Mouse (Mus musculus) forebrain, postnatal 0 days (tissue): ENCODE measurements around the gene Fam129c. TPM values are rescaled to one million over a fixed set of nuclear protein-coding genes. Genes with fewer than 3 reads are reported as not detected.

Source experiments
- ATAC-seq: fragments of 200-750 bp; cut with Nextera tagmentation; 2 replicates; pipeline ENCODE4 v1.8.0; 2017; ENCODE audit warnings: mild to moderate bottlenecking, moderate library complexity
- DNase-seq: peaks from one replicate; pipeline ENCODE4 v3.0.0-alpha.2; 2015
- H3K27ac ChIP-seq: fragments of 300-500 bp; sonication (generic); 2 replicates; pipeline ENCODE4 v1.5.1; 2014; ENCODE audit warnings: low read depth, mild to moderate bottlenecking, antibody characterized with exemption, low read length, moderate library complexity, mixed read lengths
- H3K27me3 ChIP-seq: fragments of 300-500 bp; sonication (generic); 2 replicates; pipeline ENCODE4 v1.6.1; 2014; ENCODE audit warnings: mild to moderate bottlenecking, low read length, mixed read lengths; ENCODE audit not compliant: insufficient read depth
- H3K36me3 ChIP-seq: fragments of 300-500 bp; sonication (generic); 2 replicates; pipeline ENCODE4 v1.6.1; 2014; ENCODE audit warnings: mild to moderate bottlenecking, moderate library complexity; ENCODE audit not compliant: insufficient read depth
- H3K4me1 ChIP-seq: fragments of 300-500 bp; sonication (generic); 2 replicates; pipeline ENCODE4 v1.6.1; 2014; ENCODE audit warnings: antibody characterized with exemption; ENCODE audit not compliant: insufficient read depth
- H3K4me2 ChIP-seq: fragments of 300-500 bp; sonication (generic); 2 replicates; pipeline ENCODE4 v1.6.1; 2014; ENCODE audit warnings: low read depth, mild to moderate bottlenecking, moderate library complexity
- H3K4me3 ChIP-seq: fragments of 300-500 bp; sonication (generic); 2 replicates; pipeline ENCODE4 v1.5.1; 2014; ENCODE audit warnings: low read depth, low read length, mixed read lengths
- H3K9ac ChIP-seq: fragments of 300-500 bp; sonication (generic); 2 replicates; pipeline ENCODE4 v1.6.1; 2014; ENCODE audit warnings: mild to moderate bottlenecking
- H3K9me3 ChIP-seq: fragments of 300-500 bp; sonication (generic); 2 replicates; pipeline ENCODE4 v1.6.1; 2016; ENCODE audit warnings: low read length
- CTCF ChIP-seq: sonication (generic); IDR thresholded peaks from 2 replicates; pipeline ENCODE4 v1.5.1; 2016; ENCODE audit warnings: antibody characterized with exemption, control low read depth, low read depth
- WGBS: fragments of 180-500 bp; shearing (Covaris S2); extraction: QIAGEN DNeasy Blood & Tissue Kit; methylation state at CpG from one replicate; pipeline ENCODE4 v1.1.7; 2014; 5-methylcytosine and 5-hydroxymethylcytosine counted together
- polyA plus RNA-seq: library from polyadenylated mRNA; unstranded; fragments of >200 nt; fragmentation: Nextera tagmentation; extraction: Ambion mirVana; gene quantifications from 2 replicates; pipeline ENCODE4 v1.2.1, GENCODE M21; 2015
- total RNA-seq: library from RNA; depleted of rRNA; stranded (reverse); fragments of >200 nt; gene quantifications from 2 replicates; pipeline ENCODE4 v1.2.3, GENCODE M21; 2014

Fam129c gene
- total and polyA plus RNA-seq, 2 experiments from 2014 or later: 2.8 to 11.1 TPM

- Histone ChIP-seq H3K27ac (peak overlapping the region; percentile 57; the same call in 1 of the 2 replicates), H3K36me3 (no peaks in the 10 kb centered on the region; the same call in 1 of the 2 replicates), H3K4me1 (no peaks in the 10 kb centered on the region), H3K4me2 (peak overlapping the region; percentile 52), H3K27me3 (peaks cover 13% of the 10 kb centered on the region), H3K9ac (peak overlapping the region; percentile 44), H3K4me3 (peak overlapping the region; percentile 33), H3K9me3 (no peaks in the 10 kb centered on the region)
- DNase-seq (peak; percentile 57), ATAC-seq (peak; percentile 80)
- whole genome bisulfite sequencing: 2% methylated on average over 32 of the region's 32 CpGs
- TF ChIP-seq CTCF: no peak
These were observed 5.4 kb downstream of the Fam129c start for GRCm38 (mm10) chr8:71602666-71603334.

GRCm38 (mm10) chr8:71604021-71604420 is 6.6 kb downstream of the Fam129c start:
- no peaks in the 10 kb centered on the region; the same call in 1 of the 2 replicates for H3K36me3 ChIP-seq
- no peak overlapping the region for H3K4me2 ChIP-seq
- H3K4me3 ChIP-seq: no peak overlapping the region
- WGBS: 58% methylated on average over 7 of the region's 7 CpGs
- no peaks in the 10 kb centered on the region for H3K4me1 ChIP-seq
- H3K9ac ChIP-seq: no peak overlapping the region
- DNase-seq (no peak), ATAC-seq (no peak)
- H3K27ac ChIP-seq: no peak overlapping the region
- no peaks in the 10 kb centered on the region for H3K9me3 ChIP-seq
- no peak for TF ChIP-seq CTCF
- peaks cover 13% of the 10 kb centered on the region for H3K27me3 ChIP-seq

DNA sequence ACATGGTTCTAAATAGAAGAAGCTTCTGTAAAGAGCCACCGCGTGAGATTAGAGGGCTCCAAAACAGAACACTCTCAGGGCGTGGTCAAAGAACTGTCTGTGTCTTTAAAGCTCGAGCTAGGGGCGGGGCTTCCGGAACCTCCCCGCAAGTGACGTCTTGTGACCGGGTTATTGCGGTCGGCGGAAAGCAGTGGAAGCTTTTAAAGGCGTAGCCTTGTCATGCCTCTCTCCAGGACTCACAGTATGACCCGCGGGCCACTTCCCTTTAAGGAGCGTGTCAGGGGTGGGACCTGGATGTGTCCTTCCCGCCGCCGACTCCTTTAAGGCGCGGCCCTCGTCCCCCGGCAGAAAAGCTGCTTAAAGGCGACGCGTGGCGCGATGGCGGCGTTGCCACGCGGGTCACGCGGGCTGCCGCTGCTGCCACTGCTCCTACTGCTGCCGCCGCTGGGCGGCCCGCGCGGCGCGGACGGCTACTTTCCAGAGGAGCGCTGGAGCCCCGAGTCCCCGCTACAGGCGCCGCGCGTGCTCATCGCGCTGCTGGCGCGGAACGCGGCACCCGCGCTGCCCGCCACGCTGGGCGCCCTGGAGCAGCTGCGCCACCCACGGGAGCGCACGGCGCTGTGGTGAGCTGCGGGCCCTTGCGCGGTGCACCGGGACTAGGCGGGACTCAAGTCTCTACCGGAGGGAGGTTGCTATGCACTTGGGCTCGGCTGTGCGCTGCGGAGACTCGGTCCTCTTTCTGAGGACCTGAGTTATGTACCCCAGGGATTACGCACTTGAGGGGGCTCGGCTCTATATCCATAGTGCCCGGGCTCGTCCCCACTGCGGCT is 13.6 kb downstream of the Fam129c start, which contains the start of gene Colgalt1:
TSS of gene Colgalt1 (plus strand) at position 177 of the 830 bp plus-strand sequence.
- Histone ChIP-seq H3K4me3 (peak within 1 kb of the TSS; percentile 90), H3K36me3 (peaks cover 18% of the 10 kb centered on the region), H3K27ac (peak within 1 kb of the TSS; percentile 90), H3K27me3 (no peaks in the 10 kb centered on the region), H3K4me2 (peak within 1 kb of the TSS; percentile 84), H3K4me1 (peaks cover 9% of the 10 kb centered on the region; the same call in 1 of the 2 replicates), H3K9me3 (no peaks in the 10 kb centered on the region), H3K9ac (peak within 1 kb of the TSS; percentile 76)
- whole genome bisulfite sequencing: 1% methylated on average over 80 of the region's 82 CpGs
- peak; percentile 99 for DNase-seq
- peak; percentile 37 for TF ChIP-seq CTCF
- ATAC-seq: peak; percentile 99

DNA sequence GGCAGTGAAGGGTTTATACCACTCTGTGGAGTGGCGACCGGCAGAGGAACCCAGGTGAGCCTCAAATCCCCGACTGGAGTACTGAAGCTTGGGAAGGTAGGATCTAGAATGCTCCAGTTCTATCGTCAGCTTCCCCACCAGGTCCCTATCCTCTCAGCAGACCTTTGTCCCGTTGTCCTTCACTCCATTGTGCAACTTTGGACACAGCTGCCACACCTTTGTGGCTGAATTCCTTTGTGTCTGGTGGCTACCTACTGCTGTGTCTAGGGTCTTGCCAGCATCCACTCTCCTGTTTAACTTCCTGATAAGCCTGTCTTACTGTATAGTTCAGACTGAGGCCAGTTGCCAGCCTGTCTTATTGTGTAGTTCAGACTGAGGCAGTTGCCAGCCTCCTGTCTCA is 14.7 kb downstream of the Fam129c start:
- TF ChIP-seq CTCF: no peak
- Histone ChIP-seq H3K9ac (peak overlapping the region; percentile 76), H3K4me3 (peak overlapping the region; percentile 90), H3K9me3 (no peaks in the 10 kb centered on the region), H3K27ac (no peak overlapping the region), H3K36me3 (peaks cover 29% of the 10 kb centered on the region), H3K4me2 (peak overlapping the region; percentile 84), H3K4me1 (peaks cover 9% of the 10 kb centered on the region; the same call in 1 of the 2 replicates), H3K27me3 (no peaks in the 10 kb centered on the region)
- WGBS: 33% methylated on average over 5 of the region's 5 CpGs
- ATAC-seq: no peak
- no peak for DNase-seq

DNA sequence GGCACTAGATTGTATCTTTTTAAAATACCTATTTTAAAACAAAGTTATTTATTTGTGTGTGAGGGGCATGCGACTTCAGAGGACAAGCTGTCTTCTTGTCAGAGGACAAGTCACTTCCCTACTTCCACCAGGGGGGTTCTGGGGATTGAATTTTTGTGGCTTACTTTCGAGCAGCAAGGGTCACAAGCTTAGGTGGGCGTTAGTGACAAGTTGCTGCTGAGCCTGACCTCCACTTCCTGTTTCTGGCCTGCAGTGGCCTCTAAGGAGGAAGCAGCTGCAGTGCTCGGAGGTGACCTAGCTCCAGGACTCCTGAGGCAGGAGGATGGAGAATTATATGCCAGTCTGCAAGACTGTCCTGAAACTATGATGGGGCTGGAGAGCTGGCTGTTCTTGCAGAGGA is 16.0 kb downstream of the Fam129c start:
- H3K36me3 ChIP-seq: peaks cover 41% of the 10 kb centered on the region
- peaks cover 9% of the 10 kb centered on the region; the same call in 1 of the 2 replicates for H3K4me1 ChIP-seq
- ATAC-seq (no peak), DNase-seq (no peak)
- no peak overlapping the region for H3K4me3 ChIP-seq
- no peak for TF ChIP-seq CTCF
- H3K27me3 ChIP-seq: no peaks in the 10 kb centered on the region
- no peaks in the 10 kb centered on the region for H3K9me3 ChIP-seq
- H3K9ac ChIP-seq: no peak overlapping the region
- H3K27ac ChIP-seq: no peak overlapping the region
- 73% methylated on average over 4 of the region's 4 CpGs for WGBS
- no peak overlapping the region for H3K4me2 ChIP-seq

DNA sequence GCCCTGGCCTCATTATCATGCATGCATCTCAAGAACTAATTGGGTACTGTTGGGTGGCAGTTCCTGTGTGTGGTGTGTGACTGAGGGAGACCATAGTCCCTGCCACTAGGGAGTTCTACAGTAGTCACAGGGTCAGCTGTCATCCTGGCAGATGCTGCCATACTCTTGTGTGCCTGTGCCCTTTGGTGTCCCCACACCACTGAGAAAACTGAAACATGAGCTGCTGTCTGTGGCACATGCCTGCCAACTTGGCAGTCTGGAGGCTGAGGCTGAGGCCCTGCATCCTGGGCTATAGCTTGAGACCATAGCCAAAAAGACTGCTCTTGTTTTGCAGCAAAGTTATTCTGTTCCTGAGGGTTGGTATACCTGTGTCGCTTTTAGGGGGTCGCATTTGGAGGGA is 22.3 kb downstream of the Fam129c start:
- no peak overlapping the region for H3K9ac ChIP-seq
- DNase-seq (no peak), ATAC-seq (no peak)
- H3K27me3 ChIP-seq: no peaks in the 10 kb centered on the region
- no peak overlapping the region for H3K4me2 ChIP-seq
- H3K36me3 ChIP-seq: peaks cover 86% of the 10 kb centered on the region
- no peaks in the 10 kb centered on the region for H3K9me3 ChIP-seq
- WGBS: 96% methylated on average over 2 of the region's 2 CpGs
- H3K4me3 ChIP-seq: no peak overlapping the region
- no peak for TF ChIP-seq CTCF
- no peaks in the 10 kb centered on the region for H3K4me1 ChIP-seq
- no peak overlapping the region for H3K27ac ChIP-seq

DNA sequence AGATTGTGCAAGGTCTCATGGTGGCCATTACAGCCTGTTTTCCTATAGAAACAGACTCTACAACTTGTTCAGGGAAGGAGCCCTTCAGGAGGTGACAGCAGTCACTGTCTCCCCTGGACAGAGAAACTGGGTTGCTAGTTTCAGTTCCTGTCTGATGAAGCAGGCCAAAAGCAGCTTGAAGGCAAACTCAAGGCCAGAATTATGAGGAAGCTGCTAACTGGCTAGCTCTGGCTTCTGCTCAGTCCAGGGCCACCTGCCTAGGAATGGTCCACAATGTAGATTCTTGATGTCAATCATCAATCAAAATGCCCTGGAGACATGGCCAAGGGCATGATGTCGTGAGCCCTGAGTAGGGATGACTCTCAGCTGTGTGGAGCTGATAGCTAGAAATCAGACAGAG is 27.6 kb downstream of the Fam129c start:
- 82% methylated on average over 1 of the region's 1 CpGs for WGBS
- Histone ChIP-seq H3K9ac (no peak overlapping the region), H3K27ac (no peak overlapping the region), H3K4me2 (no peak overlapping the region), H3K36me3 (peaks cover 40% of the 10 kb centered on the region), H3K4me3 (no peak overlapping the region), H3K4me1 (peaks cover 9% of the 10 kb centered on the region), H3K27me3 (no peaks in the 10 kb centered on the region), H3K9me3 (no peaks in the 10 kb centered on the region)
- DNase-seq (no peak), ATAC-seq (no peak)
- no peak for TF ChIP-seq CTCF
